Mouse (Mus musculus) naive thymus-derived CD4-positive, alpha-beta T cell, adult 2 months (primary cell): ENCODE data around the gene Serpinb9d.
"Not testable (repeated sequence)": the region's sequence is repeated elsewhere in the genome, so short reads cannot be mapped to it uniquely, and the experiment has no call there.

ENCODE experiments used
- DNase-seq: peaks from one replicate; pipeline ENCODE4 v3.0.0-alpha.2; 2011; ENCODE audit warnings: low read depth

Serpinb9d gene

GRCm38 (mm10) chr13:33192659-33193058 is at the start of gene Serpinb9d:
Gene Serpinb9d (plus strand): TSS chr13:33192959.
- DNase-seq = no peak

GRCm38 (mm10) chr13:33159642-33160041 is 33.1 kb upstream of the Serpinb9d start, which contains the start of gene Serpinb9c:
Gene Serpinb9c (minus strand): TSS chr13:33159742.
- DNase-seq = no peak

GRCm38 (mm10) chr13:33190486-33190885 is 2.3 kb upstream of the Serpinb9d start:
- not testable (repeated sequence) for DNase-seq

- no peak for DNase-seq
Measured at GRCm38 (mm10) chr13:33199740-33200139, 7.0 kb downstream of the Serpinb9d start.

- not testable (repeated sequence) for DNase-seq
Measured at GRCm38 (mm10) chr13:33249312-33249711, 56.6 kb downstream of the Serpinb9d start, which contains the start of gene Serpinb9e. Gene Serpinb9e (plus strand): TSS chr13:33249612.
